ENCODE assay signal across 13 mouse cellular contexts in the genomic region with DNA sequence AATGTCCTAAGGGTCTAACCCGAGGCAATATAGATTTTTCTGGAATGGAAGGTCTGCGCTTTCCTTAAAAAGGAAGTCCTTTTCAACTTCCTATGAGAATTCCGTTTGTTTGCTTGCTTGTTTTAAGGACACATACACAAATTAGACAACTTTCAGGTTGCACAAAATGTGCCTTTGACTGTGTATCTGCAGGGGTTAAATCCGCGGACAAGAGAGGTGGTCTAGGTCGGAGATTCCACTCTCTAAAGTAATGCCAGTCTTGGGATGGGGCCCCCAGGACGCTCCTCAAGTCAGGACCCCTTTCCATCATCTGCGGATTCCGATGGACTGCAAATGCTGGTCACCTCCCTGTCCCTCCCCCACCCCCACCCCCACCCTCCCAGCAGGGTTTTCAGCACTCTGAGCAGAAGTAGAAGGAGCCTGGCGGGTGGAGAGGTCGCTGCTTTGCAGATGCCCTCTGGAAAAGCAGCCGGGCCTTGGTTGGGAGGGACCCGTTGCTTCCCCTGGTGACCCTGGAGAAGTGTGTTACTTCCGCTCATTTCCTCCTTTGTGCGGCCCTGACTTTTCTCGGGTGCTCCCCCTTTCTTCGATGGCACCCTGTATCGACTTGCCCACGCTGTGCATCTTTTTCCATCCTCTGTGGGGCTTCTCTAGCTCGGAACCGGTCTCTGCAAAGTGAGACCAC. TPM values are rescaled to one million over a fixed set of nuclear protein-coding genes. Genes with fewer than 3 reads are reported as not detected.
A peak's percentile ranks its signal among the peaks of the same experiment; 100 is the strongest.
DNase-seq lines count a peak whose midpoint lies in the region; ATAC-seq lines count a peak whose summit lies in the region.
"Had no signal": no experiment of that assay in that cellular context is flagged by ENCODE, and none has a peak within 500 bp of the region (broad histone marks: within the 10 kb centered on the region; RNA-seq: fewer than 3 reads in every experiment).

No protein-coding gene starts in this region.

- H3K4me3 ChIP-seq in heart, embryonic 15.5 days: peak overlapping the region; percentile 1; the same call in 1 of the 2 replicates
- peak overlapping the region; percentile 27 for H3K4me3 ChIP-seq in embryonic facial prominence, embryonic 13.5 days
- H3K4me3 ChIP-seq in hindbrain, embryonic 15.5 days: no peak overlapping the region
- H3K4me3 ChIP-seq in neural tube, embryonic 12.5 days: no peak overlapping the region

- peaks cover 13% of the 10 kb centered on the region for H3K4me1 ChIP-seq in heart, embryonic 15.5 days (replicated peaks)
- H3K4me1 ChIP-seq in embryonic facial prominence, embryonic 13.5 days: peaks cover 32% of the 10 kb centered on the region; the same call in 1 of the 2 replicates
- peaks cover 14% of the 10 kb centered on the region for H3K4me1 ChIP-seq in hindbrain, embryonic 15.5 days (replicated peaks)
- H3K4me1 ChIP-seq in neural tube, embryonic 12.5 days: peaks cover 44% of the 10 kb centered on the region

- no peak for DNase-seq in heart, postnatal 36 days
- DNase-seq in gastrocnemius, postnatal 10 days: no peak
- no peak for DNase-seq in ovary, postnatal 36 days (ENCODE audit: low spot score)
- no peak for DNase-seq in right cerebral cortex, postnatal 14 days
- DNase-seq: layer of hippocampus, adult 9-11 months had no signal

- peaks cover 93% of the 10 kb centered on the region for H3K27me3 ChIP-seq in heart, embryonic 15.5 days
- H3K27me3 ChIP-seq in embryonic facial prominence, embryonic 13.5 days: peaks cover 97% of the 10 kb centered on the region
- H3K27me3 ChIP-seq in hindbrain, embryonic 15.5 days: peaks cover 79% of the 10 kb centered on the region
- H3K27me3 ChIP-seq in neural tube, embryonic 12.5 days (replicated peaks): peaks cover 71% of the 10 kb centered on the region

- intact Hi-C loops in heart, postnatal 36 days (cut with DNase I): loop anchor here (10.0 kb wide), 1 partner anchor 538 kb away; no protein-coding TSS in a partner anchor

- no peaks in the 10 kb centered on the region for H3K36me3 ChIP-seq in heart, embryonic 15.5 days
- H3K36me3 ChIP-seq in embryonic facial prominence, embryonic 13.5 days: no peaks in the 10 kb centered on the region
- no peaks in the 10 kb centered on the region for H3K36me3 ChIP-seq in hindbrain, embryonic 15.5 days
- no peaks in the 10 kb centered on the region for H3K36me3 ChIP-seq in neural tube, embryonic 12.5 days

- no peak for ATAC-seq in heart, embryonic 15.5 days (replicated peaks; ENCODE audit: insufficient number of reproducible peaks, insufficient read depth, low FRiP score, low read depth)
- ATAC-seq in embryonic facial prominence, embryonic 13.5 days (ENCODE audit: insufficient number of reproducible peaks, insufficient read depth, low FRiP score, low TSS enrichment, low read depth): no peak
- no peak for ATAC-seq in hindbrain, embryonic 15.5 days (ENCODE audit: low FRiP score, low read depth)
- no peak for ATAC-seq in neural tube, embryonic 12.5 days (ENCODE audit: low FRiP score, low read depth)

- no peak overlapping the region for H3K27ac ChIP-seq in heart, embryonic 15.5 days
- no peak overlapping the region for H3K27ac ChIP-seq in embryonic facial prominence, embryonic 13.5 days
- no peak overlapping the region for H3K27ac ChIP-seq in hindbrain, embryonic 15.5 days (replicated peaks)
- H3K27ac ChIP-seq in neural tube, embryonic 12.5 days: no peak overlapping the region
- H3K27ac ChIP-seq: liver, embryonic 14.5 days had no signal

- H3K9me3 ChIP-seq in heart, embryonic 15.5 days (replicated peaks): no peaks in the 10 kb centered on the region
- no peaks in the 10 kb centered on the region for H3K9me3 ChIP-seq in embryonic facial prominence, embryonic 13.5 days
- no peaks in the 10 kb centered on the region for H3K9me3 ChIP-seq in hindbrain, embryonic 15.5 days
- no peaks in the 10 kb centered on the region for H3K9me3 ChIP-seq in neural tube, embryonic 12.5 days

- H3K4me2 ChIP-seq in heart, embryonic 15.5 days: no peak overlapping the region
- H3K4me2 ChIP-seq in embryonic facial prominence, embryonic 13.5 days: peak overlapping the region; percentile 50
- H3K4me2 ChIP-seq in hindbrain, embryonic 15.5 days: peak overlapping the region; percentile 23
- peak overlapping the region; percentile 50 for H3K4me2 ChIP-seq in neural tube, embryonic 12.5 days (replicated peaks)

- 4% methylated on average over 21 of the region's 21 CpGs for WGBS in heart, embryonic 15.5 days
- WGBS in embryonic facial prominence, embryonic 13.5 days: 3% methylated on average over 21 of the region's 21 CpGs
- WGBS in hindbrain, embryonic 15.5 days: 3% methylated on average over 21 of the region's 21 CpGs
- WGBS in neural tube, embryonic 12.5 days: under 1% methylated on average over 21 of the region's 21 CpGs

- H3K9ac ChIP-seq in heart, embryonic 15.5 days: no peak overlapping the region
- H3K9ac ChIP-seq in embryonic facial prominence, embryonic 13.5 days: no peak overlapping the region
- no peak overlapping the region for H3K9ac ChIP-seq in hindbrain, embryonic 15.5 days
- H3K9ac ChIP-seq in neural tube, embryonic 12.5 days: no peak overlapping the region
- H3K9ac ChIP-seq: liver, embryonic 14.5 days had no signal

RNA-seq across cellular contexts. Expression of a gene that starts 10.2 kb away (rescaled TPM):
- 0.27 TPM in 1 of 2 replicates, not detected in the other for polyA plus RNA-seq in heart, embryonic 15.5 days (2015; fragmentation: Nextera tagmentation; extraction: Ambion mirVana)
- not detected for total RNA-seq in heart, postnatal 36 days (2021)
- 6.3 and 6.6 TPM in 2 replicates for polyA plus RNA-seq in embryonic facial prominence, embryonic 13.5 days (2015; fragmentation: Nextera tagmentation; extraction: Ambion mirVana)
- polyA plus RNA-seq in hindbrain, embryonic 15.5 days (2015; fragmentation: Nextera tagmentation; extraction: Ambion mirVana): 6.0 and 6.3 TPM in 2 replicates
- polyA plus RNA-seq in neural tube, embryonic 12.5 days (2016; fragmentation: Nextera tagmentation; extraction: Ambion mirVana): 14.9 and 15.1 TPM in 2 replicates
- not detected for total RNA-seq in gastrocnemius, postnatal 10 days (2021)
- total RNA-seq: hematopoietic stem cell, adult 5-6 weeks had no signal
- polyA plus RNA-seq: liver, embryonic 14.5 days had no signal

RNA-seq across cellular contexts. Expression of a gene that starts 40.1 kb away (rescaled TPM):
- polyA plus RNA-seq in heart, embryonic 15.5 days (2015; fragmentation: Nextera tagmentation; extraction: Ambion mirVana): not detected in 2 replicates
- not detected for total RNA-seq in heart, postnatal 36 days (2021)
- polyA plus RNA-seq in embryonic facial prominence, embryonic 13.5 days (2015; fragmentation: Nextera tagmentation; extraction: Ambion mirVana): not detected in 2 replicates
- polyA plus RNA-seq in hindbrain, embryonic 15.5 days (2015; fragmentation: Nextera tagmentation; extraction: Ambion mirVana): not detected in 2 replicates
- not detected in 2 replicates for polyA plus RNA-seq in neural tube, embryonic 12.5 days (2016; fragmentation: Nextera tagmentation; extraction: Ambion mirVana)
- total RNA-seq in gastrocnemius, postnatal 10 days (2021): not detected
- total RNA-seq: hematopoietic stem cell, adult 5-6 weeks had no signal
- polyA plus RNA-seq: C2C12; liver, embryonic 14.5 days; neural tube, embryonic 14.5 days had no signal

Comparison
In these comparisons a context has a peak if more than half of its experiments do, and no peak if none do; other contexts are left out.
1. H3K4me3 ChIP-seq: peak in heart, embryonic 15.5 days (single experiment) and embryonic facial prominence, embryonic 13.5 days (single experiment); none in hindbrain, embryonic 15.5 days (single experiment) and neural tube, embryonic 12.5 days (single experiment).